Mouse (Mus musculus): ENCODE results near the gene Jph3. TPM values are rescaled to one million over a fixed set of nuclear protein-coding genes. Genes with fewer than 3 reads are reported as not detected.

Gene Jph3
- total RNA-seq (2023; ENCODE audit: inconsistent age) = not detected in 4 replicates

DNA sequence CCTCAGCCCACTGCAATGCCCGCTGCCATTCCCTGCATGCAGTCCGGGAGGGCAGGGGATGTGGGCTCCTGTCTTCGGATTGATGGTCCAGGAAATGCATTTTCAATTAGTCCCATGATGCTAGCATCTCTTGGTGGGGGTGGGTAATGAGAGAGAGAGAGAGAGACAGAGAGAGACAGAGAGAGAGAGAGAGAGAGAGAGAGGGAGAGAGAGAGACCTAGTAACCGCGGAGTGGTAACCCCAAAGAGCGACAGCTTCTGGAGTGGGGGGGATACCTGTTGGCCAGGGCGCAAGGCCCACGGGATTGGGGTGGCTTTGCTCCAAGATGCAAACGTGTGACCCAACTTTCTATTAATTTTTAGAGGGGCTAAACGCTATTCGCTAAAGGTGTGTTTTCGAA is at the start of gene Jph3:
Jph3 (plus strand) TSS at position 301 of the 400 bp plus-strand sequence.

DNA sequence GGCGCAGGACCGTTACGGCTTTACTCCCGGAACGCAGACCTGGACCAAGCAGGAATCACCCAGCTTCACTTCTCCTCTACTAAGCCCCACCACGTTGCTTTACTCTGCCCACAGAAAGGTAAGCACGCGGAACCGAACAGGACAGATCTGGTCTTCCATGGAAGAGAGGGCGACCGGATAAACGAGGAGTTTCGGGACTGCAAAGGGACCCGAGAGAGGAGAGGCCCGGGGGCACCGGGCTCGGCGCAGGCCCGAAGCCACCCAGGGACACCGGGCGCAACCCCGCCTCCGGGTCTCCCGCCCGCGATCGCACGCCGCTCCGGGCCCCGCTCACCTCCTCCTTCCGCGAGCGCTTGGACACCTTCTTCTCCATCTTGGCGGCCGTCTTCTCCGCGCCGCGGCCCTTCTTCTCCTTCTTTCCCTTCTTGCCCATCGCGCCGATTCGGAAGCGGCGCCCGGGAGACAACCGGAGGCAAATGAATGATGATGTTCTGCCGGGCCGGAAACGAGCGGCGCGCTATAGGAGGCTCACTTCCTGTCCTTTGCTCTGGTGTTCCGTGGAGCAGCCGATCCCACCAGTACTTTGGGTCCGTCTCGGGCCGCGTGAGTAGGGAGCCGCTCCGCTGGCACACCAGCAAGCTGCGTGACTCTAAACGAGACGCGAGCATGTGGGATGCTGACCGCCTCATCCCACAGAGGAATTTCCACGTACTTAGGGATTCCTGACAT is 99.8 kb downstream of the Jph3 start, which contains the start of gene Klhdc4:
Klhdc4 (minus strand) TSS at position 522 of the 729 bp plus-strand sequence.

Other genes starting within 250 kb of the Jph3 start
- not detected in 4 replicates for gene 1700018B08Rik, start 185.3 kb upstream of the Jph3 start, total RNA-seq (2023; ENCODE audit: inconsistent age)
- gene Fbxo31, start 150.8 kb upstream of the Jph3 start, total RNA-seq (2023; ENCODE audit: inconsistent age) = 14.6 to 19.8 TPM (median 17.6 TPM) in 4 replicates
- 207 to 221 TPM (median 211 TPM) in 4 replicates for gene Map1lc3b, start 139.3 kb upstream of the Jph3 start, total RNA-seq (2023; ENCODE audit: inconsistent age)
- 0.45 TPM in 1 of 4 replicates, not detected in the others for gene Zcchc14, start 76.7 kb upstream of the Jph3 start, total RNA-seq (2023; ENCODE audit: inconsistent age)
- gene Klhdc4, start 99.9 kb downstream of the Jph3 start, total RNA-seq (2023; ENCODE audit: inconsistent age) = 51.9 to 61.9 TPM (median 56.8 TPM) in 4 replicates
- gene Slc7a5, start 178.1 kb downstream of the Jph3 start, total RNA-seq (2023; ENCODE audit: inconsistent age) = 27.2 to 37.2 TPM (median 31.1 TPM) in 4 replicates
- gene Car5a, start 215.3 kb downstream of the Jph3 start, total RNA-seq (2023; ENCODE audit: inconsistent age) = not detected in 4 replicates
- 77.9 to 92.3 TPM (median 85.3 TPM) in 4 replicates for gene Banp, start 220.1 kb downstream of the Jph3 start, total RNA-seq (2023; ENCODE audit: inconsistent age)

Data from B cell, adult (primary cell).